Mouse (Mus musculus): ENCODE data around the gene Anks6. TPM values are rescaled to one million over a fixed set of nuclear protein-coding genes. Genes with fewer than 3 reads are reported as not detected.

Gene Anks6
- total and polyA plus RNA-seq, 2 experiments: 0.40 to 0.46 TPM

DNA sequence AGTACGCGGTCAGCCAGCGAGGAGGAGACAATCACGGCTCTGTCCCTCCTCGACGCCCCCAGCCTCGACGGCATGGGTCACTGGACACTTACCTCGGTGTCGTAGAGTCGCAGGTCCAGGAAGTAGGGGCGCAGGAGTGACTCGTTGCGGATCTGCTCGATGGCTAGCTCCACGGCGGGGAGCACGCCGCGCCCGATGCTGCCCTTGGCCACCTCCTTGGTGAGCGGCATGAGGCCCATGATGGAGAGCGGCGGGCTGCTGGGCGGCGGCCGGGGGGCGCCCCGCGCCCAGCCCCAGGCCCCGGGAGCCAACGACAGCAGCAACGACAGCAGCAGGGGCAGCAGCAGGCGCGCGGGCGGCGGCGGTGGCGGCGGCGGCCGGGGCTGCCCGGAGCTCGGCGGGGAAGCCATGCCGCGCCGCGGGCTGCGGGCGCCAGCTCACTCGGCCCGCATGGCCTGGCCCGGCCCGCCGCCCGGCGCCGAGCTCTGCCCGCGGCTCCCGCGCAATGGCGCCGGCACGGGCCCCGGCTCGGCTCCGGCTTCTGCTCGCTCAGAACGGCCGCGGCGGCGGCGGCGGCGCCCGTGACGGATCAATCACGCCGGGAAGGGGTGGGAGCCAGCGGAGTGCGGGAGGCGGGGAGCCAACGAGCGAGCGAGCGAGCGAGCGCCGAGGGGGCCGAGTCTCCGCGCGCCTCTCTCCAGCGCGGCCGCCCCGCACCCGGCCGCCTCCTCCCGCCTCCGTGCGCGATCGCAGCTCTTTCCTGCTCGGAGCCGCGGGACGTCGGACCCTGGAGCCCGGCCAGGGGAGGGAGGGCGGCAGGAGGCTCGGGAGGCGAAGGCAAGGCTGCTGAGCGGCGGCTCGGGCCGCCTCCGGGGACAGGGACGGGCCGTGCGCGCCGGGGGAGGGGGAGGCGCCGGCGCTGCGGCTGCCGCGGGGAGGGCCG, 65.9 kb downstream of the Anks6 start, which contains the start of gene Gabbr2:
TSS of gene Gabbr2 (minus strand) at position 858 of the 943 bp plus-strand sequence.
- peak within 1 kb of the TSS; percentile 67 for H3K9ac ChIP-seq (ENCODE audit: low read depth, low read length)
- 2% methylated on average over 103 of the region's 134 CpGs for WGBS
- peak; percentile 29 for DNase-seq (ENCODE audit: extremely low read depth, low read depth, low spot score)
- H3K79me2 ChIP-seq (ENCODE audit: control insufficient read depth, insufficient read depth, low read length): no peaks in the 10 kb centered on the region
- no peaks in the 10 kb centered on the region for H3K27me3 ChIP-seq (ENCODE audit: control insufficient read depth, insufficient read depth, low read length)
- peaks cover 22% of the 10 kb centered on the region for H3K4me1 ChIP-seq (ENCODE audit: control insufficient read depth, insufficient read depth, low read length)
- no peak within 1 kb of the TSS for H3K27ac ChIP-seq (replicated peaks; ENCODE audit: insufficient read depth, low read depth, low read length)
- TF ChIP-seq CTCF (IDR thresholded peaks at IDR 0.05; ENCODE audit: low read depth, low read length) (no peak), POLR2A (IDR thresholded peaks at IDR 0.05; ENCODE audit: extremely low read depth, insufficient read depth, low read length) (no peak)
- peak within 1 kb of the TSS; percentile 66 for H3K4me3 ChIP-seq (ENCODE audit: insufficient read depth, low read depth, low read length)
- no peaks in the 10 kb centered on the region for H3K36me3 ChIP-seq (ENCODE audit: control insufficient read depth, insufficient read depth, low read length)

DNA sequence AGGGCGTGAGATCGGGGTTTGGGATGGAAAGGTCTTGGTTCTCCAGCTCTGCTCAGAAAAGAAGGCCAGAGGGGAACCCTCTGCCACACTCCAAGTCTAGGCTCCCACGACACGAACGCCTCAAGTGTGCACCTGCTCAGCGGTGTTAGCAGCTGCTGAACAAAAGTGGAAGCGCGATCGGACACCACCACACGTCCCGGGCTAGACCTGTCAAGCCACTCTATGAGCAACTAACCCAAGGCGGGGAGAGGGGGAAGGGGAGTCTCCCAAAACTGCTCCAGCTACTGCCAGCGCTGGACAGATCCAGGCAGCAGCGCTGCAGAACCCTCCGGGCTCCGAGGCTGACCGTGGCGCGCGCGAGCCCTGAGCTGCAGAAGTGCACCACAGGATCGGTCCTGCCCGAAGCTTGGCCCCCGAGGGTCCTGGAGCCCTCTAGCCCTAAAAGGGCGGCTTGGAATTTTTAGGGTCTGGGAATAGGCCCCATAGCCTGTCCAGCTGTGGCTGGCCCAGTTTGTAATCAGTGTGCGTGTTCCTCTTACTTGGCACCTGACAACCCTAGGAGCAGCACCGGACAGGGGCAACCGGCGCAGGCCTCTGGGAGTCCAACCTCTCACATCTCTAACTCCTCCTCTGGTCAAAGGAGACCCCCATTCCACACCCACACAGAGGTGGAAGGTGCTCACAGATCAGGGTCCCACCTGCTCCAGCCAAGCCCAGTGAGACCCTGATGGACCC, 66.8 kb downstream of the Anks6 start:
- peak; percentile 56 for DNase-seq (ENCODE audit: extremely low read depth, low read depth, low spot score)
- Histone ChIP-seq H3K79me2 (ENCODE audit: control insufficient read depth, insufficient read depth, low read length) (no peaks in the 10 kb centered on the region), H3K9ac (ENCODE audit: low read depth, low read length) (peak overlapping the region; percentile 67), H3K4me1 (ENCODE audit: control insufficient read depth, insufficient read depth, low read length) (peaks cover 24% of the 10 kb centered on the region), H3K36me3 (ENCODE audit: control insufficient read depth, insufficient read depth, low read length) (no peaks in the 10 kb centered on the region), H3K27me3 (ENCODE audit: control insufficient read depth, insufficient read depth, low read length) (no peaks in the 10 kb centered on the region), H3K27ac (replicated peaks; ENCODE audit: insufficient read depth, low read depth, low read length) (no peak overlapping the region), H3K4me3 (ENCODE audit: insufficient read depth, low read depth, low read length) (peak overlapping the region; percentile 66)
- 3% methylated on average over 29 of the region's 29 CpGs for WGBS
- no peak for TF ChIP-seq POLR2A (IDR thresholded peaks at IDR 0.05; ENCODE audit: extremely low read depth, insufficient read depth, low read length)

DNA sequence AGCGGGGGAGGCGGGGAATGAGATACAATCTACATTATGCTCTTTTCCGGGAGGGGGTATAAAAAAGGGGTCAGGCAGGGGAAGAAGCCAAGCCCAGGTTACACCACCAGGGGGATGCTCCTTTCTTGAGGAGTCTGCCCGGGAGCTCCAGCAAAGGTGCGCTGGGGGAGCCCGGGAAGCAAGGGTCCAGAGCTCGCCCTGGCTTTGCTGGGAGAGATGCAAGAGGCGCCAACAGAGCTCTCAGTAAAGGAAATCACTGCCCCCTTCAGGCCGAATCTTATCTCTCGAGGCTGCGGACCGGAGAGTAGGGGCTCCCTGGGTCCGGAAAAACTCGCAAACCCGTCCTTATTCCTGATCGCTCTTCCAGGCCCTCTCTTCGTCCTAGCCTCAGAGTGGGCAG, 67.4 kb downstream of the Anks6 start:
- peak; percentile 65 for DNase-seq (ENCODE audit: extremely low read depth, low read depth, low spot score)
- no peak overlapping the region for H3K27ac ChIP-seq (replicated peaks; ENCODE audit: insufficient read depth, low read depth, low read length)
- TF ChIP-seq CTCF (IDR thresholded peaks at IDR 0.05; ENCODE audit: low read depth, low read length) (peak; percentile 64), POLR2A (IDR thresholded peaks at IDR 0.05; ENCODE audit: extremely low read depth, insufficient read depth, low read length) (no peak)
- no peaks in the 10 kb centered on the region for H3K27me3 ChIP-seq (ENCODE audit: control insufficient read depth, insufficient read depth, low read length)
- peak overlapping the region; percentile 38 for H3K9ac ChIP-seq (ENCODE audit: low read depth, low read length)
- H3K4me1 ChIP-seq (ENCODE audit: control insufficient read depth, insufficient read depth, low read length): peaks cover 24% of the 10 kb centered on the region
- H3K79me2 ChIP-seq (ENCODE audit: control insufficient read depth, insufficient read depth, low read length): no peaks in the 10 kb centered on the region
- no peaks in the 10 kb centered on the region for H3K36me3 ChIP-seq (ENCODE audit: control insufficient read depth, insufficient read depth, low read length)
- peak overlapping the region; percentile 66 for H3K4me3 ChIP-seq (ENCODE audit: insufficient read depth, low read depth, low read length)
- 2% methylated on average over 17 of the region's 17 CpGs for WGBS

DNA sequence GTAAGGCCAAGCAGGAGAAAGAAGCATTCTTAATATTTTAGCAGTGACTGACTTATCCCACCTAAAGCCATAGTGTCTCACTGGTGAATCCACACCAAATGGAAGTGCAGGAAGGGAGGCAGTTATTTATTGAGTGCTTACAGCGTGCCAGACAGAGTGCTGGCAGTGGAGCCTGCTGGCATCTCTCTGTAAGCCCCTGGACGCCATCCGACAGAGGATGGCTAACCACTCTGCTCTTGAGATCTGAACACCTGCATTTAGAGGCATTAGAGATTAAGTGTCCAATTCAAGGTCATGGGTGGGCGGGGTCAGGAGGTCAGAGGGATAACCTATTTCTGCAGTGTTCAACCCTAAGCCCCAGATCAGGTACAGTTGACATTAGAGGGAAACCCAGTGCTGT, 68.4 kb downstream of the Anks6 start:
- DNase-seq (ENCODE audit: extremely low read depth, low read depth, low spot score): peak; percentile 77
- Histone ChIP-seq H3K27ac (replicated peaks; ENCODE audit: insufficient read depth, low read depth, low read length) (peak overlapping the region; percentile 19), H3K4me1 (ENCODE audit: control insufficient read depth, insufficient read depth, low read length) (peaks cover 24% of the 10 kb centered on the region), H3K9ac (ENCODE audit: low read depth, low read length) (no peak overlapping the region), H3K4me3 (ENCODE audit: insufficient read depth, low read depth, low read length) (no peak overlapping the region), H3K27me3 (ENCODE audit: control insufficient read depth, insufficient read depth, low read length) (no peaks in the 10 kb centered on the region), H3K79me2 (ENCODE audit: control insufficient read depth, insufficient read depth, low read length) (0 out of 2 replicates have a peak, but pooled peaks cover 3% of the 10 kb centered on the region), H3K36me3 (ENCODE audit: control insufficient read depth, insufficient read depth, low read length) (no peaks in the 10 kb centered on the region)
- TF ChIP-seq POLR2A (IDR thresholded peaks at IDR 0.05; ENCODE audit: extremely low read depth, insufficient read depth, low read length): no peak
- WGBS: 19% methylated on average over 4 of the region's 4 CpGs

DNA sequence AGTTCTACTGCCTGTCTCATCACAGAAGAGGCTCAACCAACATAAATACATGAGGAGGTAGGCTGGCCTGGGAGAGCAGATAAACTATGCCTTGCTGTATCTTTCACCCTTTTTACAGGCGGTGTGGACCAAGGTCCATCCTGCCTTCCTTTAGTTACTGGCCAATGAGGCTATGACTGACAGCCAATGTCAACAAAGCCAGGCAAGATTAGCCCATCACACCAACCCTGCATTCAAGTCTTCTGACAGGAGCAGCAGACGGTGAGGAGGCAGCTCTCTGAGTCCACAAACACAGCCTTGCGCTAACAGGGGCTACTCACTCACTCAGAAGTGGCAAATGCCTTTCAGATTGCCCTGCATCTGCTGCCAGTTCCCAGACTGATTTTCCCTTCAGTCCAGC, 69.0 kb downstream of the Anks6 start:
- 0 out of 2 replicates have a peak, but pooled peaks cover 3% of the 10 kb centered on the region for H3K79me2 ChIP-seq (ENCODE audit: control insufficient read depth, insufficient read depth, low read length)
- H3K27me3 ChIP-seq (ENCODE audit: control insufficient read depth, insufficient read depth, low read length): no peaks in the 10 kb centered on the region
- peak overlapping the region; percentile 24; the same call in 1 of the 2 replicates for H3K9ac ChIP-seq (ENCODE audit: low read depth, low read length)
- TF ChIP-seq POLR2A (IDR thresholded peaks at IDR 0.05; ENCODE audit: extremely low read depth, insufficient read depth, low read length) (no peak), CTCF (IDR thresholded peaks at IDR 0.05; ENCODE audit: low read depth, low read length) (no peak)
- H3K4me1 ChIP-seq (ENCODE audit: control insufficient read depth, insufficient read depth, low read length): peaks cover 24% of the 10 kb centered on the region
- H3K36me3 ChIP-seq (ENCODE audit: control insufficient read depth, insufficient read depth, low read length): no peaks in the 10 kb centered on the region
- DNase-seq (ENCODE audit: extremely low read depth, low read depth, low spot score): peak; percentile 98
- H3K27ac ChIP-seq (replicated peaks; ENCODE audit: insufficient read depth, low read depth, low read length): peak overlapping the region; percentile 90
- WGBS: 11% methylated on average over 3 of the region's 3 CpGs
- H3K4me3 ChIP-seq (ENCODE audit: insufficient read depth, low read depth, low read length): no peak overlapping the region
